Mouse (Mus musculus) brain, embryonic 14.5 days (tissue): ENCODE results near the gene Atp8b5.

Experiments used
- CTCF ChIP-seq: fragments of 200-500 bp; IDR thresholded peaks from 2 replicates; pipeline ENCODE4 v1.5.1; 2012; ENCODE audit warnings: inconsistent platforms, mild to moderate bottlenecking, moderate library complexity, borderline replicate concordance; ENCODE audit not compliant: insufficient read depth, insufficient read length; ENCODE audit errors: extremely low read depth
- POLR2A ChIP-seq: fragments of 200-500 bp; IDR thresholded peaks from 2 replicates; pipeline ENCODE4 v1.6.1; 2012; ENCODE audit warnings: mild to moderate bottlenecking, inconsistent platforms, borderline replicate concordance; ENCODE audit not compliant: poor library complexity, insufficient read depth, insufficient read length, severe bottlenecking; ENCODE audit errors: extremely low read depth

DNA sequence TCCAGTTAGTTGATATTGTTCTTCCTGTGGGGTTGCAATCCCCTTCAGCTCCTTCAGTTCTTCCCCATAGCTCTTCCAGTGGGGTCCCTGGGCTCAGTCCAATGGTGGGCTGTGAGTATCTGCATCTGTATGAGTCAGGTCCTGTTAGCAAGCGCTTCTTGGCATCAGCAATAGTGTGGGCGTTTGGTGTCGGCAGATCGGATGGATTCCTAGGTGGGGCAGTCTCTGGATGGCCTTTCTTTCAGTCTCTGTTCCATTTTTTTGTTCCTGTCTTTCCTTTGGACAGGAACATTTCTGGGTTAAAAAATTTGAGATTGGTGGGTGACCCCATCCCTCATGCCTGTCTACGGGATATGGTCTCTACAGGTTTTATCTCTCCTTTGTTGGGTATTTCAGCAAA, 18.5 kb downstream of the Atp8b5 start:
- TF ChIP-seq CTCF (no peak), POLR2A (no peak)
